Mouse (Mus musculus): ENCODE results near the gene BC034090.

The BC034090 gene

GRCm38 (mm10) chr1:155239962-155240717 is 4.1 kb downstream of the BC034090 start:
- peaks cover 8% of the 10 kb centered on the region for H3K9me3 ChIP-seq (ENCODE audit: low read length)
- H3K36me3 ChIP-seq (ENCODE audit: insufficient read depth, low read length): no peaks in the 10 kb centered on the region
- H3K27me3 ChIP-seq (ENCODE audit: insufficient read depth, low read length): peaks cover 93% of the 10 kb centered on the region
- no peak for TF ChIP-seq CTCF (conservative IDR thresholded peaks at IDR 0.05; ENCODE audit: low read length)
- no peak for TF ChIP-seq POU5F1 (IDR thresholded peaks at IDR 0.05; ENCODE audit: borderline replicate concordance, low read length)
- no peak for TF ChIP-seq NANOG (IDR thresholded peaks at IDR 0.05; ENCODE audit: borderline replicate concordance, low read length)
- no peak overlapping the region for H3K4me3 ChIP-seq (replicated peaks; ENCODE audit: low read length)
- peaks cover 44% of the 10 kb centered on the region for H3K4me1 ChIP-seq (replicated peaks; ENCODE audit: low read depth, low read length)

GRCm38 (mm10) chr1:155239169-155239568 is 5.1 kb downstream of the BC034090 start:
- Histone ChIP-seq H3K4me3 (replicated peaks; ENCODE audit: low read length) (no peak overlapping the region), H3K9me3 (ENCODE audit: low read length) (peaks cover 8% of the 10 kb centered on the region), H3K27me3 (ENCODE audit: insufficient read depth, low read length) (peaks cover 86% of the 10 kb centered on the region), H3K36me3 (ENCODE audit: insufficient read depth, low read length) (no peaks in the 10 kb centered on the region), H3K4me1 (replicated peaks; ENCODE audit: low read depth, low read length) (peaks cover 41% of the 10 kb centered on the region)
- TF ChIP-seq CTCF (conservative IDR thresholded peaks at IDR 0.05; ENCODE audit: low read length): no peak

GRCm38 (mm10) chr1:155238126-155238525 is 6.1 kb downstream of the BC034090 start:
- H3K4me3 ChIP-seq (replicated peaks; ENCODE audit: low read length): no peak overlapping the region
- peaks cover 87% of the 10 kb centered on the region for H3K27me3 ChIP-seq (ENCODE audit: insufficient read depth, low read length)
- peaks cover 48% of the 10 kb centered on the region for H3K4me1 ChIP-seq (replicated peaks; ENCODE audit: low read depth, low read length)
- H3K36me3 ChIP-seq (ENCODE audit: insufficient read depth, low read length): no peaks in the 10 kb centered on the region
- H3K9me3 ChIP-seq (ENCODE audit: low read length): peaks cover 8% of the 10 kb centered on the region
- no peak for TF ChIP-seq CTCF (conservative IDR thresholded peaks at IDR 0.05; ENCODE audit: low read length)
- no peak for TF ChIP-seq POU5F1 (IDR thresholded peaks at IDR 0.05; ENCODE audit: borderline replicate concordance, low read length)
- TF ChIP-seq NANOG (IDR thresholded peaks at IDR 0.05; ENCODE audit: borderline replicate concordance, low read length): no peak

- TF ChIP-seq NANOG (IDR thresholded peaks at IDR 0.05; ENCODE audit: borderline replicate concordance, low read length) (no peak), POU5F1 (IDR thresholded peaks at IDR 0.05; ENCODE audit: borderline replicate concordance, low read length) (no peak), CTCF (conservative IDR thresholded peaks at IDR 0.05; ENCODE audit: low read length) (no peak)
- peaks cover 8% of the 10 kb centered on the region for H3K9me3 ChIP-seq (ENCODE audit: low read length)
- peaks cover 55% of the 10 kb centered on the region for H3K4me1 ChIP-seq (replicated peaks; ENCODE audit: low read depth, low read length)
- H3K36me3 ChIP-seq (ENCODE audit: insufficient read depth, low read length): no peaks in the 10 kb centered on the region
- H3K4me3 ChIP-seq (replicated peaks; ENCODE audit: low read length): 0 out of 2 replicates have a peak overlapping the region, but pooled peaks have one; percentile 10
- peaks cover 84% of the 10 kb centered on the region for H3K27me3 ChIP-seq (ENCODE audit: insufficient read depth, low read length)
These were observed 6.9 kb downstream of the BC034090 start for GRCm38 (mm10) chr1:155237390-155237789.

GRCm38 (mm10) chr1:155236306-155237024 is 7.8 kb downstream of the BC034090 start:
- Histone ChIP-seq H3K4me3 (replicated peaks; ENCODE audit: low read length) (no peak overlapping the region), H3K36me3 (ENCODE audit: insufficient read depth, low read length) (no peaks in the 10 kb centered on the region), H3K9me3 (ENCODE audit: low read length) (peaks cover 8% of the 10 kb centered on the region), H3K27me3 (ENCODE audit: insufficient read depth, low read length) (peaks cover 79% of the 10 kb centered on the region), H3K4me1 (replicated peaks; ENCODE audit: low read depth, low read length) (peaks cover 57% of the 10 kb centered on the region)
- TF ChIP-seq CTCF (conservative IDR thresholded peaks at IDR 0.05; ENCODE audit: low read length): no peak

GRCm38 (mm10) chr1:155235641-155236040 is 8.6 kb downstream of the BC034090 start:
- H3K9me3 ChIP-seq (ENCODE audit: low read length): peaks cover 8% of the 10 kb centered on the region
- H3K4me1 ChIP-seq (replicated peaks; ENCODE audit: low read depth, low read length): peaks cover 49% of the 10 kb centered on the region
- peaks cover 76% of the 10 kb centered on the region for H3K27me3 ChIP-seq (ENCODE audit: insufficient read depth, low read length)
- TF ChIP-seq CTCF (conservative IDR thresholded peaks at IDR 0.05; ENCODE audit: low read length): no peak
- TF ChIP-seq NANOG (IDR thresholded peaks at IDR 0.05; ENCODE audit: borderline replicate concordance, low read length): no peak
- no peak for TF ChIP-seq POU5F1 (IDR thresholded peaks at IDR 0.05; ENCODE audit: borderline replicate concordance, low read length)
- H3K36me3 ChIP-seq (ENCODE audit: insufficient read depth, low read length): no peaks in the 10 kb centered on the region
- H3K4me3 ChIP-seq (replicated peaks; ENCODE audit: low read length): no peak overlapping the region

GRCm38 (mm10) chr1:155233931-155234607 is 10.2 kb downstream of the BC034090 start:
- peaks cover 8% of the 10 kb centered on the region for H3K9me3 ChIP-seq (ENCODE audit: low read length)
- H3K4me3 ChIP-seq (replicated peaks; ENCODE audit: low read length): 0 out of 2 replicates have a peak overlapping the region, but pooled peaks have one; percentile 32
- H3K36me3 ChIP-seq (ENCODE audit: insufficient read depth, low read length): no peaks in the 10 kb centered on the region
- peaks cover 41% of the 10 kb centered on the region for H3K4me1 ChIP-seq (replicated peaks; ENCODE audit: low read depth, low read length)
- peaks cover 61% of the 10 kb centered on the region for H3K27me3 ChIP-seq (ENCODE audit: insufficient read depth, low read length)
- TF ChIP-seq CTCF (conservative IDR thresholded peaks at IDR 0.05; ENCODE audit: low read length) (no peak), POU5F1 (IDR thresholded peaks at IDR 0.05; ENCODE audit: borderline replicate concordance, low read length) (no peak), NANOG (IDR thresholded peaks at IDR 0.05; ENCODE audit: borderline replicate concordance, low read length) (no peak)

- peaks cover 55% of the 10 kb centered on the region for H3K27me3 ChIP-seq (ENCODE audit: insufficient read depth, low read length)
- TF ChIP-seq POU5F1 (IDR thresholded peaks at IDR 0.05; ENCODE audit: borderline replicate concordance, low read length): no peak
- no peak for TF ChIP-seq NANOG (IDR thresholded peaks at IDR 0.05; ENCODE audit: borderline replicate concordance, low read length)
- TF ChIP-seq CTCF (conservative IDR thresholded peaks at IDR 0.05; ENCODE audit: low read length): no peak
- no peaks in the 10 kb centered on the region for H3K36me3 ChIP-seq (ENCODE audit: insufficient read depth, low read length)
- peaks cover 8% of the 10 kb centered on the region for H3K9me3 ChIP-seq (ENCODE audit: low read length)
- H3K4me1 ChIP-seq (replicated peaks; ENCODE audit: low read depth, low read length): peaks cover 41% of the 10 kb centered on the region
- H3K4me3 ChIP-seq (replicated peaks; ENCODE audit: low read length): no peak overlapping the region
These were observed 10.9 kb downstream of the BC034090 start for GRCm38 (mm10) chr1:155233378-155233777.
